Mouse (Mus musculus) WW6 (cell line): ENCODE measurements around the gene Acp4.
"Not testable (repeated sequence)": the region's sequence is repeated elsewhere in the genome, so short reads cannot be mapped to it uniquely, and the experiment has no call there.

ENCODE experiments used
- DNase-seq: peaks from one replicate; pipeline ENCODE4 v3.0.0-alpha.2; 2013; ENCODE audit warnings: low read depth, low spot score

Acp4 gene

DNA sequence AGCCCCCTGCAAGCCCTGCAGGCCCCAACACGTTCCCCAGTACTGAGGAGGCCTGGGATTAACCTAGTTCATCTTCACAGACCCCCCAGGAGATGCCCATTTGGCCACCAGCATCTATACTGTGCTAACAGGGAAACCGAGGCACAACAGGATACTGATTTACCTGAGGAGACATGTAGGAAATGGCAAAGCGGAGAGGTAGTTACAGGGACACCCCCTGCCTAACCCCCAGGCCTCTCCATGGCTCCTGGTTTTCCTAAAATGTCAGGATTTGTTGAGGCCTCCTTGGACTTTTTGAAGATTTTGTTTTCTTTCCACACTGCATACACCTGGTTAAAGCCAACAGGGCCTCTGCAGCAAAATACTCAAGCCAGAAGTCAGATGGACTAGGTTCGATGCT is at the start of gene Acp4:
TSS of gene Acp4 (minus strand) at position 101 of the 400 bp plus-strand sequence.
- no peak for DNase-seq

DNA sequence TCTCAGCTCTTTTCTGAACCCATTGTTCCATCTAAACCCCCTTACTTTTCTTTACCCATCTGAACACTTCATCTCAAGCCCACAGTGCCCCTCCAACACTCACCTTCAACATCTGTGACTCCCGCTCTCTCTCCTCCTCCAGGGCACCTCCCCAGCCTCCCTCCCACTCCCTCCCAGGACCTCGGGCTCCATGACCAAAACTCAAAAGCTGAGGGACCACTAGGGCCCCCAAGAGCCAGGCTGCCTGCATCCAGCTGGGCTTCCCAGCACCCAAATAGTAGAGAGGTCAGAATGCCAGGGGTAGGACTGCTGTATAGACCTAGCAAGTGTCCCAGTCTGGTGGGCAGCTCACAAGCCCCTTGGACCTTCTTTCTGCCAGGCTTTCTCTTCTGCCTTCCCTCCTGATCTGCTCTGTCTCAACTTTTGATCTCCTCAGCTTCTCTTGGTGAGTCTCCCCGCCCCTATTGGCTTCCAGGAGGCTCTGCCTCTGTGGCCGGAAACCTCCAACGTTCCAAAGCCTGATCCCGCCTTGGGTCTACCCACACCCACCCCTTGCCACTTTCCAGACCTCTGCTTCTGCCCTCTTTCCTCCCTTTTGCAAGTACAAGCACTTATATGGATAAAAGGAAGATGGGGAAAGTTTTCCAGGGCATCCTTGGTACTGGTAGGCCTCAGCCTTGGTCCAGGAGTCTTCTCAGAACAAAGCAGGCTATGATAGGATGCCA is 49.5 kb upstream of the Acp4 start, which contains the start of gene Clec11a:
TSS of gene Clec11a (minus strand) at position 387 of the 725 bp plus-strand sequence.
- no peak for DNase-seq

DNA sequence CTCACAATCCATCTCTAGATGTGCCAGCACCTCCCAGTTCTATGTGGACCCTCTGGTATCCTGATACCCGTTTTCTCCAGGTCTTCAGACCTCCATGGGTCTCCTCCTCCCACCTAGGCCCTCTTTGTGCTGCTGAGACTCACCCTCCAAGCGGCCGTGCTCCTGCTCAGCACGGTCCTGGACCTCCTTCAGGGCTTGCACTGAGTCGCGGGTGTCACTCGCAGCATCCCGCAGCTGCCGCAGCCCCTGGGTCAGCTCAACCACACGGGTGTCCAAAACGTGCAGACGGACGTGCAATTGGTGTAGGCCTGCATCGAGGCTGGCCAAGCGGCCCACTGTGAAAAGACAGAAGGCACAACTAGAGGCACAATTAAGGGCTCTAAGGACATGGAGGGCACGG is 48.5 kb upstream of the Acp4 start:
- DNase-seq, result no peak

DNA sequence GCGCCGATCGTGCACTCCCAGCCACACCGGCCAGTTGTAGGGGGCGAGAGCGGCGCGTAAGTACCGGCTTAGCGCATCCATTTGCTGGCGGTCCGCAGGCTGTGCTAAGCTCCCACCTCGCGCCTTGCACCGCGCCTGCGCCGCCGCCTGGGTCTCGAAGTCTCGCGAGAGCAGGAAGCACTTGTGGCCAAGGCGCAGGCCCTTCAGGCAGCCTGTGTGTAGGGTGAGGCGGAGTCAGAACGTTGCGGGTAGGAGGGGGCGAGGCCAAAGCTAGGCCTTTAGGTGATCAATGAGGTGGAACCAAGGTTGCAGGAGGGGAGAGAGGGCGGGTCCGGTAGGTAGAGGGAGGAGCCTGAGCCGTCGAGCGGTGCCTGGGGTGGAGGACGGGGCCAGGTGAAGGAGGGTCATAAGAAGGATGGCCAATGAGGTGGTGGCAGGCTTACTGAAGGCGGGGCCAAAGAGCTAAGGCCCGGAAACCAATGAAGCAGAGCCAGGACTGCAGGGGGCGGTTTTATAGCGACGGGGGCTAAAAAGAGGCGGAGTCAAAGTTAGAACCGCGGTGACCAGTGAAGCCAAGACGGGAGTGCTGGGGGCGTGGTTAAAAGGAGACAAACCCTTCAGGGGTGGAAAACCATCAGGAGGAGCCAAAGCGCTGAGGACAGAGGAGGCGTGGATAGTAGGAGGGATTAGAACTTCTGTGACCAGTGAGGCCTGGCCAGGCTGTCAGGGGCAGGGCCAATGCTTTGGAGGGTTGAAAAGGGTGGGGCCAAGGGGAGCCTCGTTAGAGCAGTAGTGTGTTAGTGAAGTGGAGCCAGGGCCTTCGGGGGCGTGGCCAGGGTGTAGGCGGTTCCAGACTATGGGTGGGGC is 47.8 kb upstream of the Acp4 start:
- peak; percentile 99 for DNase-seq

DNA sequence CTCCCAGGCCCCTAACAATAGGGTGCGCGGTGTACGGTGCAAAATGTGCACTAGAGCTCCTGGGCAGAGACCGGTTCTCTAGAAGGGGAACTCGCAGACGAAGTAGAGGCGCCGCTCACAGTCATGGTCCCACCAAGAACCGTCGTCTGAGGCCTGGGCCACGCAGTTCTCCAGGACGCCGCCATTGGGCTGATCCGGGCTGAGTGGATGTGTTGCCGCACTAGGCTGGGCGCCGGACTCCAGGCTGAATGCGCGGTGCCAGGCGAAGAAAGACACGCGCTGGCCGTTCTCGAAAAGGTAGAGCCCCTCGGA is 47.2 kb upstream of the Acp4 start:
- DNase-seq, result no peak

DNA sequence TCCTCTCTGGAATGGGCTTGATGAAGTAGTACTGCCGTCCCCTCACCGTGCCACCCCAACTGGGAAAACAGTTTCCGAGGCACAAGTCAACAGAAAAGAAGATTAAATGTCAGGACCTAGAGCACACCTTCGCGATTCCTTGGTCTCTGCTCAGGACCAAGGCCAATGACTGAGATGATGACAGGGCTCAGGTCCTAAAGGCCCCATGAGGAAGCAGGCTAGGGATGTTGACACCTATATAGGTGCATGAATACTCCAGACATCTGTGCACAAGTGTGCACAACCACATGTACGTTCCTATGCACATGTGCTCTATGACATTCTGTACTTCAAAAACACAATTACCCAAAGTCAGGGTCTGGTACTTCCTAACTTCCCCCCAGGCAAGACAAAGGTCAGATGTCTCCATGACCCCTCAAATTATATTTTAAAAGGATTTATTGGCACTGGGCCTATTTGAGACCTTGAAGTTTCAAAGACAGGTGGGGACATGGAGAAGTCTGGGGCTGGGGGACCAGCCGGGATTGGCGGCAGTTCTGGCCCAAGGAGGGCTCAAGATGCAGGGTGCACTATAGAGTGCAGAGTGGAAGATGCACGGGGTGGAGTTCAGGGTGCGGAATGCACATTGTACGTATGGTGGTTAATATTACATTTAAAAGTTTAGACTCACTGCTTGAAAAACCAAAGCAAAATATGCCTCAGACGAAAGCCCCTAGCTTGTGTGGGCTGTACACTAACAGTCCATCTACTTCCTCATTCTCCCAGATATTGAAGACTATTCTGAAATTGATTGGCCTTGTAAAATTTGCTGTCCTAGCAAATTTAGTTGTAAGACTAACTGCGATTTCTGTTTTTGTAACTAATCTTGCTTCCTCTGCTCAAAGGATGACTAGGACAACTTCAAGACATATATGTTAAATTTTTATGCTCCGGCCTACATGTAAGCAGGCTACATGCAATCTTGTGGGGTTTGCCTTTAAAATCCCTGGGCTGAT is 46.5 kb upstream of the Acp4 start:
- no peak for DNase-seq

DNA sequence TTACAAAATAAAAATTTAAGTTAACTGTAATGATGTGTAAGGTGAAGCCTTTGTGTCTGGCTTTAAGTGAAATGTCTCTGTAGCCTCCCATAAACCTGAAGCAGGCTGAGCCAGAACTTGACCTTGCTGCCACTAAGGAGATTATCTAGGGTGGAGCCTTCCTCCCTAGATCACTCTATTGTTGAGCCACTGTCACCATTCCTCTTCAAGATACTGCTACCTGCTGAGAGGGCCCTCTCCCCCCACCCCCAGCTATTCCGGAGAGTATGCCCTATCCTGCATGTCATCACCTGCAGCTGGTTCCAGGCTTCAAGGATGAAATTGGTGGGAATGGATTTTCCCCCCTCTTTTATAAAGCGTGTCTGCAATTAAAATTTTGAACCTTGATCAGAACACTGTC is 40.3 kb upstream of the Acp4 start:
- DNase-seq, result not testable (repeated sequence)

DNA sequence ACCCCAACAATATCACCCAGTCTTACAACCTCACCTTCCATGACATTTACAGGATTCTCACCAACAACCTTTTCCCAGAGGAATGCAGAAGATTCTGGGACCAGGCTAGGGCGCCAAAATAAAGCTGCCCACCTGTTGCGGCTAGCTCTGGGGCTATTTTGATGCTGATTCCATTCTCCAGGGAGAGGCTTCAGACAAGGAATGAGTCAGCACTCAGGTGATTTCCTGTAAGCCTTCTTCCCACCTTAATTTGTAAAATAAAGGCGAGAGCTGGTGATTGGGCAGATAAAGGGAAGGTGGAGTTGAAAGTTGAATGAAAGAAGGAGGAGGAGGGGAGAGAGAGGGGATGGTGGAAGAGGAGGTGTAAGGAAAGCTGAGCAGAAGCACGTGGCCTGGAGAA is 34.2 kb upstream of the Acp4 start:
- no peak for DNase-seq

DNA sequence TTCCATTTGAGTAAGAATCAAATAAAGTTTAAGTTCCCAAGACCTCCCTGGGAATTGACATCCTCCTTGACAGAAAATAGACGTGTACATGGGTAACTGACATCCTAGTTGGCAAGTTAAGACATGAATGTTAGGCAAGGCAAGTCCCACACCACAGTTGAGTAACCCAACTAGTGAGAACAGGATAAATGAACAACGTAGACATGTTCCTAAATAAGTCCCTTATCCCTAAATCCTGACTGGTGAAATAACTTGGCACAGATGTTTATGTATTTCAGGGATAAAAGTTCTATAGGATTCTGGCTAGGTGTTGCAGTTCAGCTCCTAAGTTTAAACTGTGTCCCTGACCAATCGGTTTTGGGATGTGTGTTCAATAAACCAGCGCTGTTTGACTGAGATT is 33.8 kb upstream of the Acp4 start:
- DNase-seq, result no peak

DNA sequence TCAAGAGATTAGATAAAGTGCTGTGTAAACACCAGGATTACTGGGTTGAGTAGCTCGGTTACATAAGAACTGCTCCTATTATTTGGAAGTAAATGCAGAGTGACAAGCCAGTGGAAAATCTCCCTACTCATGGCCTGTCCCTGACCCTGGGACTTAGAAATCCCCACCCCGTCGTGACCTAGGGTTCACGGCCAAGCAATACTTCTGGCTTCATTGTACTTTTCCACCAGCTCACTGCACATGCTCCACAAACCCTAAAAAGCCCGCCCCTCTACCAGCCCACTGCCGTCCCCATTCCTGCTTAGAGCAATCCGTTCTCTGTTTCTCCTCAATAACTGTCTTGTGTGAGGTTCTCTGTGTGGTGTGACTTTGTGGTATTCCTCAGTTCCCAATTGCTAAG is 30.6 kb upstream of the Acp4 start:
- DNase-seq, result no peak

DNA sequence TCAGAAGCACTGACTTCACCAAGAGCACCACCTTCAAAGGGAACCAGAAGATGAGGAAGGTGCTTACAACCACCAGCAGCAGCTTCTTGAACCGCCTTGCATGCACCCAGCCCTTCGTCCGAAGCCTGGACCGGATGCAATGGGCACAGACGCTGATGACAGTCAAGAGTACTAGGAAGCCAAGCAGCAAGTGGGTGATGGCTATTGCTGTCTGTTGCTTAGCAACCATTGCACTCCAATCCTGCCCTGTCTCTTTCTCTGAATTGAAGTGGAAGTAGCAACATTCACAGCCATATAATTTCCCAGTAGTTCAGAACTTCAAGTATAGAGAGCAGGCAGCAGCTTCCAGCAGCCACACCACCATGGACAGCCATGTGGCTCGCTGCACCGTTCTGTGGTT is 24.4 kb upstream of the Acp4 start:
- DNase-seq, result no peak

DNA sequence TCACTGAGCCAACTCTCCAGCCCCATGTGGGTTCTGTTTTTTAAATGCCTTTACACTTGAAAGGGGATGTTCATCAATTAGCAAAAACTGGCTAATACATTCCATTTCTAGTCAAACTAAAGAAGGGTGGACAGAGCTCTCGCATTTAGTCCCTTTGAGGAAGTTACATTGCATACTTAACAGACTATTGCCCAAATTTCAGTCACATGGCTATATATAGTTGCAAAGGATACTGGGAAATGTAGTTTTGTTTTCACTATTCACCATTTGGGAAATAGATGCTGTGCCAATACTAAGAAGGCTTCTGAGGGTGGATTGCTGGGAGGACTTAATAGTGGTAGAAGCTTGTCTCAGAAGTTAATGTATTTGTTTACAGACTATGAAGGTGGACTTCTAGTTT is 23.8 kb upstream of the Acp4 start:
- no peak for DNase-seq

DNA sequence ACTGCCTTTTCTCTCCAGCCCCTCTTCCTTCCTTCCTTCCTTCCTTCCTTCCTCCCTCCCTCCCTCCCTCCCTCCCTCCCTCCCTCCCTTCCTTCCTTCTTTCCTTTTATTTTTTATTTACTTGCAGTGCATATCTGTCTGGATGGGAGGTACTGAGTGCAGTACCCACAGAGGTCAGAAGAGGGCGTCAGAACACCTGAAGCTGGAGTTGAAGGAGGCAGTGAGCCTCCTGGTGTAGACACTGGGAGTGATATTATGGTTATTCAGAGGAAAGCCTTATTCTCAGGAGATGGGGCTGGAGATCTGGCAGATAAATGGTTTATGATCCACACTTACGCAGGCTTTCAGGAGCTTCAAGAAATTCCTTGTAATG is 20.1 kb upstream of the Acp4 start:
- DNase-seq, result no peak

DNA sequence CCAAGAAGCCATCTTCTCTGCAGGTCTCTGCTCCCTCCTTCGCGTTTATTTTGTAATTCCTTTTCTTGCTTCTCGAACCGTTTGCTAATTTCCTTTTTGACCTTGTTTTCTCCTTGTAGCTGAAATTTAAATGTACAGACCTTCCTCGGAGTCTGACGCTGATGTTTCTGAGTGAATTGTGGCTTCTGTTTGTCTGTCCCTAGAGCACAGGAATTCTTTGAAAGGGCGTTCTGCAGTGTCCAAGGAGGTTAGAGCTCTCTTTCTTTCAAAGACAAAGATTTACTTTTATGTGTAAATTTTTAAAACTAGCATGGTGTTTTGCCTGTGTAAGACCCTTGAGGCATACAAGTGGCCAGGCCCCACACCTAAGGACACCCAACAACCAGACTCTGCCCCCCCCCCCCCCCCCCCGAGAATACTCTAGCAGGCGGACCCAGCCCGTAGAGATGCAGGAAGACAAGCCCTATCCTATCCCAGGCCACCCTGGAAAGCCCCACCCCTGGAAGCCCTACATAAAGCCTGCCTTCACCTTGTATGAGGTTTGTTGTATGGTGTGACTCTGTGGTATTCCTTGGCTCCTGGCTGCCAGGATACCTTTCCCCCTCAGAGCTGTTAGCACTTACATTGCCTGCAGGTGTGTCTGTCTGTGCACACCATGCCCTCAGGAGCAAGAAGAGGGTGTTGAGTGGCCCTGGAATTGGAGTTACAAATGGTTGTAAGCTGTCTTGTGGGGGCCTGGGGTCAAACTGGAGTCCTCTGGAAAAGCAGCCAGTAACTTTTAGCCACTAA is 19.5 kb upstream of the Acp4 start:
- DNase-seq, result no peak

DNA sequence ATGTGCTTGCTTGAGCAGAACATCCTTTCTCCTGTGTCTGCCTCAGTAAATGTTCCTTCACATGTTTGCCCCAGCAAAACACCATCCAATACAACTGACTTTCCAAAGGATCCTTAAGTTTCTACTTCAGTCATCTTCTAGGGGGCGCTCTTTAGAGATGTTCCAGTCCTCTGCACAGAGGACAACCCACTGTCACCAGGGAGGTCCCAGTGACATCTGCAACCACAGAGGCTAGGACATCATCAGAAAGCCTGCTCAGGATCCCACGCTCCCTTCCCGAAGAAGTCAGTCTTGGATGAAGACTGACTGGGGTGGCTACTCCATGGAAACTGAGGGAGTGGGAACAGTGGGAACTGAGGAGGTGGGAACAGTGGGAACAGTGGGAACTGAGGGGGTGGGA is 18.4 kb upstream of the Acp4 start:
- DNase-seq, result no peak

DNA sequence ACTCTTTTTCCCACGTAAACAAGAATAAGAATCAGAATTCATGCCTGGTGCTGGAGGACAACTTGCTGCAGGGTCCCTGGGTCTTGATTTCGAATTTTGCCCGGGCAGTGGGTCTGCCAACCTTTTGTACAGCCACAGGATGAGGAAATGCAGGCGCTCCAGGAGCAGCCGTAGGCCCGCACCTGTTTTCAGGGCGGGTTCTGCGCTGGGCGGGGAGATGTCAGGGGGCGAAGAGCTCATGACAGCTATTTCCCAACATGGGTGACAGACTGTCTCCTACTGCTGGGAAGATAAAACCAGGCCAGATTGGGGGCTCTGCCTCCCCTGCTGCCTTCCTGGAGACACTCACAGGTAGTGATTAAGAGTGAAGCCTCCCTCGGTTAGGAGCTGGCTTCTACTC is 16.9 kb upstream of the Acp4 start:
- no peak for DNase-seq

DNA sequence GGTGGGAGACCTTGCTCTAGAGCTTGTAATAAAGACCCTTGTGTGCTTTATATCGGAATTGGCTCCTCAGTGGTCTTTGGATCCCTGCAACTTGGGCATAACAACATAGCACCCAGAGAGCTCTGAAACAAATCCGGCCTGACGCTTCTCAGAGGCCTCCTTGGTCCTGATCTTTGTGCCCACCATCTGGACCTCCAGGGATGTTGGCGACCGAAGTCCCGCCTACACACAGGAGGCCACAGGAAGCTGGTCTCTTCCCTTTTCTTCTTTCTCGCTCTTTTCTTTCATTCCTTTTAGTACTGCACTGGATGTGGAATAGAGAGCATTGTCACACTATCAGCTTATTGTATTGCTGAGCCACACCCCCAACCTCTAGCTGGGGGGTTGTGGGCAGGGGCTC is 16.3 kb upstream of the Acp4 start:
- no peak for DNase-seq

DNA sequence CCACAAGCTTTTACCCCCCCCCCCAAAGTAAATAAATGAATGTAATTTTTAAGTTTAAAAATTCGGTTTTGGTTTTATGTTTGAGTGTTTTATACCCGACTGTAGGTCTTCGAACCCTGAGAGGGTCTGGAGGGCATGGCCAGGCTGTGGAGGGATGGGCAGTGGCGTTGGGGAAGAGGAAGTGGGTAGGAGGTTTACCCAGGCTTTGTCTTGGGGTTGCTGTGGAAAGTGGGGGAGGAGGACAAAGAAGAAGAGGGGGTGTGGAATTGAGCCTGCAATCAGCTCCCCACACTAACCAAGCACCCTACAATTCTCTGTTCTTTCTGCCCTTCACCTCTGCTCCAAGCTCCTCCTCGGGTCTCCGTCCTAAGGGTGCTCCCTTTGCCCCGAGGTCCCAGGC is 15.4 kb upstream of the Acp4 start:
- DNase-seq, result no peak

DNA sequence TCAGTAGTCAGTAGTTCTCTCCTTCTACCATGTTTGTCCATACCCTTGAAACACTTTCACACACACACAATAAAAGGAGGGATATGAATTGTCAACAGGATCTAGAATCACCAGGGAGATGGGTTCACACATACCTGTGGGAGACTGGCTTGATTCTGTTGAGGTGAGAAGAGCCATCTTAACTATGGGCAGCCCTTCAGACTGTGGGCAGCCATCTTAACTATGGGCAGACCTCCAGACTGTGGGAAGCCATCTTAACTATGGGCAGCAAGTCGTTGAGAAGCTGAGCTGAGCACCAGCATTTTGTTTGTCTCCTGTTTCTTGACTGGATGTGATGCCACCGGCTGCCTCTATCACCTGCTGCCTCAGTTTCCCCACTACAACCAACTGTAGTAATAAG is 14.1 kb upstream of the Acp4 start:
- no peak for DNase-seq

DNA sequence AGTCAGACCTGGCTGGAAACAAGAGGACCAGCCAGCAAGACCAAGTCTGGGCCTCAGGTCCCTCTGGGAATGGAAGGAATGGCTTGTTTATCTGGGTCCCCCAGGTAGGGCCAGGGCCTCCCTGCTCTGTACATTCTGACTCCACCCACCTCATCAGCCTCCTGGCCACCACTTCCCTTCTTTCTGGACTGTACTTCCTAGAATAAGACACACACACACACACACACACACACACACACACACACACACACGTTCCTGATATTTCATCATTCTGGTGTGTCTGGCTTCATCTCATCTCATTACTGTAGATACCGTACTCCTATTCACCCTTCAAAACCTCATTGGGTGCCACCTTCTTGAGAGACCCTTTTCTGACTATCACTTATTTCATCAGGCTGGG is 12.2 kb upstream of the Acp4 start:
- no peak for DNase-seq

DNA sequence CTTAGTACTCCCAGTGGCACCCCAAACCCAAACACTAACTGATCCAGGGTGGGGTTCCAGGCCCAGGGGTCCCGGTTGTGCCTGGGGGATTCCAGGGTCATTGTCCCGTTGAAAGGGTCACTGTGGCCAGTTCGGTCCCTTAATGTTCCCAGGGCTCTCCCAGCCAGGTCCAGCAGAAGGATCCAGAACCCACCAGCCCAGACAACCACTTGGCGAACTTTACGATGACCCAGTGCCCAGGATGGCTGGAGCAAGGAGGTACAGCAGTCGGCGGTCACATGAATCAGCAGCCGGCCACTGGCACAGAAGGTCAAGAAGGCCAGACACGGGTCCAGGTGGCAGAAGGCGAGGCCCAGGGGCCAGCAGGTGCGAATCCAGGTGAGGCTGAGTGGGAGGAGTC is 10.9 kb upstream of the Acp4 start:
- no peak for DNase-seq
